Mouse (Mus musculus): Measurements from ENCODE around the gene Lhx8. TPM values are rescaled to one million over a fixed set of nuclear protein-coding genes. Genes with fewer than 3 reads are reported as not detected.

Lhx8 gene
- polyA plus RNA-seq, 1 experiment from 2014 or later = 25.0 TPM

DNA sequence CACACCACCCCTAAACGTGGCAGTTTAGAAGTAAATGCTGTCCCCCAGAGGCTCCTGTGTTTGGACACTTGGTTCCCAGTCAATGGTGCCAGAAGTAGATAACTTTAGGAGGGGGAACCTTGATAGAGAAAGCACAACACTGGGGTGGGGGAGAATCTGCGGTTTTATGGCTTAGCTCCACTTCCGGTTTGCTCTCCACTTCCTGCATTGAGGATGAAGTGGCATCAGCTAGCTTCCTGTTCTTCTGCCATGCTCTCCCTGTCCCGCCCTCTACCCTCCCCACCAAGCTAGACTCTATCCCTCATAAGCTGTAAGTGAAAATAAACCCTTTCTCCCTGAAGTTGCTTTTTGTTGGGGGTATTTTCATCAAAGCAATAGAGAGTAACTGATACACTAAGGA is 29.4 kb downstream of the Lhx8 start:
- no peak overlapping the region for H3K4me2 ChIP-seq
- no peak overlapping the region for H3K9ac ChIP-seq
- H3K9me3 ChIP-seq = no peaks in the 10 kb centered on the region
- WGBS = 77% methylated on average over 4 of the region's 4 CpGs
- no peak overlapping the region for H3K4me3 ChIP-seq (replicated peaks)
- H3K36me3 ChIP-seq (replicated peaks) = no peaks in the 10 kb centered on the region
- H3K27ac ChIP-seq = no peak overlapping the region
- H3K27me3 ChIP-seq = no peaks in the 10 kb centered on the region
- ATAC-seq (ENCODE audit: low FRiP score) = no peak
- no peaks in the 10 kb centered on the region for H3K4me1 ChIP-seq

DNA sequence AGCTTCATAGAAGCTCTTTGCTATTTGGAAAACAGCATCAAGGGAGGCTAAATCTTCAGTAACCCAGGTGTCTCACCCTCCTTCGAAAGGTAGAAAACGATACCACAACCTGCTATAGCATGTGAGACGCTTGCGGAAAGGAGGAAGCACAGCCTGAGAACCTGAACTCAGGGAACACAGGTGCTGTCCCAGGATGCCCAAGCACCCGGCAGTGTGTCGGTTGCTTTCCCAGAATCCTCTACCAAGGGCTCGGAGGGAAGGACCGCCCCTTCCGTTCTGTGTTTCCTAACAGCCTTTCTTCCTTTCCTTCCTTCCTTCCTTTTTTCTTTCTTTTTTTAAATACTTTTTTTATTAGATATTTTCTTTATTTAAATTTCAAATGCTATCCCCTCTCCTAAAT is 30.5 kb downstream of the Lhx8 start:
- Histone ChIP-seq H3K9ac (no peak overlapping the region), H3K9me3 (no peaks in the 10 kb centered on the region), H3K27ac (no peak overlapping the region), H3K4me2 (no peak overlapping the region), H3K27me3 (no peaks in the 10 kb centered on the region), H3K4me3 (replicated peaks) (no peak overlapping the region), H3K36me3 (replicated peaks) (no peaks in the 10 kb centered on the region), H3K4me1 (no peaks in the 10 kb centered on the region)
- 91% methylated on average over 9 of the region's 9 CpGs for WGBS
- no peak for ATAC-seq (ENCODE audit: low FRiP score)

DNA sequence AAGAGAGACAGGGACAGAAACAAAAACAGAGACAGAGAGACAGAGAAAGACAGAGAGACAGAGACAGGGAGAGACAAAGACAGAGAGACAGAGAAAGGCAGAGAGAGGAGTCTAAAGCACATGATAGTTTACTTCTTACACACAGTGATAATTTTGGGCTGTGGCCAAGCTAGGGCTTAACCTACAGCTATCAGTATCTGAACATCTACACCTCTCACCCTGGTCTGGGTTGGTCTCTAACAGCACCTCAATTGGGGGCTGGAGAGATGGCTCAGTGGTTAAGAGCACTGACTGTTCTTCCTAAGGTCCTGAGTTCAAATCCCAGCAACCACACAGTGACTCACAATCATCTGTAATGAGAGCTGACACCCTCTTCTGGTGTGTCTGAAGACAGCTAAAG is 32.0 kb downstream of the Lhx8 start:
- Histone ChIP-seq H3K4me3 (replicated peaks) (no peak overlapping the region), H3K27me3 (no peaks in the 10 kb centered on the region), H3K36me3 (replicated peaks) (no peaks in the 10 kb centered on the region), H3K4me1 (no peaks in the 10 kb centered on the region), H3K9me3 (no peaks in the 10 kb centered on the region), H3K4me2 (no peak overlapping the region), H3K27ac (no peak overlapping the region), H3K9ac (no peak overlapping the region)
- no peak for ATAC-seq (ENCODE audit: low FRiP score)

DNA sequence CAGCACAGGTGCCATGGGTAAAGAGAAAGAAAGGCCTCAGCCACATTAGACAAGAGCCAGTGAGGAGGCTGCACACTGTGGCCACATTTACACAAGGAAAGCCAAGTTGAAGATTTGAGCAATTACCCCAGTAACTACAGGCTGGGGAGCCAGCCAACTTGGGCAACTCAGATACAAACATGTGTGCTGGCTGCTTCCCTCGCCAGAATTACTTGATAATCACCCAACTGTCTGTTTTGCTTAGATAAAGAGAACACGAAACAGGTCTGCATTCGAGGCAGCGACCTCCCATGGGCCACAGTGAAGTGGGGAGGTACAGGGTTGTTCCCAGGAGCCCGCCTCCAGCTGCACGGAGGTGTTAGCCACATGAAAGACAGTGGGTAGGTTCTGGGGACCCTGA is 33.0 kb downstream of the Lhx8 start:
- H3K27me3 ChIP-seq = no peaks in the 10 kb centered on the region
- no peaks in the 10 kb centered on the region for H3K9me3 ChIP-seq
- H3K4me1 ChIP-seq = no peaks in the 10 kb centered on the region
- 72% methylated on average over 6 of the region's 6 CpGs for WGBS
- no peak overlapping the region for H3K27ac ChIP-seq
- H3K9ac ChIP-seq = no peak overlapping the region
- H3K4me2 ChIP-seq = no peak overlapping the region
- no peak for ATAC-seq (ENCODE audit: low FRiP score)
- H3K4me3 ChIP-seq (replicated peaks) = no peak overlapping the region
- H3K36me3 ChIP-seq (replicated peaks) = no peaks in the 10 kb centered on the region

DNA sequence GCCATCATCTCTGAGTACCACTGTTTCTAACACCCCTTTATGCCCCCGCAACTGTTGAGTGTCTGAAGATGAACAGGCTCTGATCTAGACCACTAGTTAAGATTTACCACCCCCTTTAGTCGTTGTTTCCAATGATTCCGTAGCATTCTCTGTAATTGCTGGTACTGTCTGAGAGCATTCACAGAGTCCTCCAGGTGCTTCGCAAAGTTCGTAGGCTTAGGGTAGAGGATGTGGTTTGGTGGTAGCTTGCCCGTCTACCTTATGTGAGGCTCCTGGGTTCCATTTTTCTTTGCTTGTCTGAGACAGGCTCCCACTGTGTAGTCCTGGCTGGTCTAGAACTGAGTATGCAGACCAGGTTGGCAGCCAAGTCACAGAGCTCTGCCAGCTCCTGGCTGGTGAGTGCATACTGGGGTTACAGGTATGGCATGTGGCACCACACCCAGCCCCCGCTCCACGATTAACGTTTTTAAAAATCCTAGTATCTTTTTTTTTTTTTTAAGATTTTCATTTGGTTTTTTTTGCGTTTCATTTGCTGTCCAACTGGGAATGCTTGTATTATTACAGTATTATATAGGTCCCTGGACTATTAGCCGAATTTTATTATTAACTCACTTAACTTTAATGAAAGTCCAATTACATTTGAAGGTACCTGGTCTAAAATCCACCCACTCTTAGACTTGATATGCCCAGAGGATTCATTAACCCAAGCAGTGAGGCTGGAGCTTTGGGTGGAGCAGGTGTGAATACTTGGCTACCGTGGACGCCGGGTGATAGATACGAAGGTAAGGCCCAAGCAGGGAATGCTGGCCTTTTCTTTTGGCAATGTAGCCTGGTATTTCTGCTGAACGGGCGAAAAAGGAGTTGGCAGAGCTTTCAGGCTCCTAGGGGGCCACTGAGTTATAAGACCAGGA is 35.3 kb downstream of the Lhx8 start:
- no peaks in the 10 kb centered on the region for H3K4me1 ChIP-seq
- H3K9ac ChIP-seq = no peak overlapping the region
- no peak for ATAC-seq (ENCODE audit: low FRiP score)
- WGBS = 96% methylated on average over 17 of the region's 17 CpGs
- H3K4me2 ChIP-seq = no peak overlapping the region
- H3K36me3 ChIP-seq (replicated peaks) = no peaks in the 10 kb centered on the region
- H3K27ac ChIP-seq = no peak overlapping the region
- H3K4me3 ChIP-seq (replicated peaks) = no peak overlapping the region
- H3K27me3 ChIP-seq = peaks cover 3% of the 10 kb centered on the region; the same call in 1 of the 2 replicates
- H3K9me3 ChIP-seq = no peaks in the 10 kb centered on the region

DNA sequence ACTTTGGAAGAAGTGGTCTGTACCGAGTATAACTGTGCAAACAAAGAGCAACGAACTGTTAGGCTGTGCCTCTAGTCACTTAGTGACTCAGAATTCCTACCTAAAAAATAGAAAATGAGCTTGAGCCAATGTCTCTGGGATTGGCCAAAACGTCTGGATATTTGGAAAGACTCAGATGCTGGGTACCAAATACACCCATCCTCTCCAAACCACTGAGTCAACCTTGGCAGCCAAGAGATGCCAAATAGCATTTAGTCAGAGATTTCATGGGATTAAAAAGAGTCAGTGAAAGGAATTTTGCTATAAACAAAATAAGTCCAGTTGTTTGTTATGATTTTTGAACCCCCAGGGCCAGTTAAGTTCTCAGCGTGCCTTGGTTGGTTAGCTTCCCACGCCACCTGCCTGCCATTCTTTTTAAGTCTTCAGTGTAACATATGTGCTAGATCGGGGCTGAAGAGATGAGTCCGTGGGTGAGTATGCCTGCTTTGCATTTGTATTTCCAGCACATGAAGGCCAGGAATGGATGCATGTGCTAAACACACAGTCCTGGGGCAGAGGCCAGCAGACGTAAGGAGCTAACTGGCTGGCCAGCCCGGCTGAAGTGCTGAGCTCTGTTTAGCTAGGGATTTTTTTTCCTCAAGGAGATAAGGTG is 36.5 kb downstream of the Lhx8 start:
- Histone ChIP-seq H3K4me2 (no peak overlapping the region), H3K27me3 (peaks cover 3% of the 10 kb centered on the region; the same call in 1 of the 2 replicates), H3K27ac (no peak overlapping the region), H3K4me3 (replicated peaks) (no peak overlapping the region), H3K9ac (no peak overlapping the region), H3K4me1 (no peaks in the 10 kb centered on the region), H3K36me3 (replicated peaks) (no peaks in the 10 kb centered on the region), H3K9me3 (no peaks in the 10 kb centered on the region)
- 83% methylated on average over 9 of the region's 9 CpGs for WGBS
- ATAC-seq (ENCODE audit: low FRiP score) = no peak

DNA sequence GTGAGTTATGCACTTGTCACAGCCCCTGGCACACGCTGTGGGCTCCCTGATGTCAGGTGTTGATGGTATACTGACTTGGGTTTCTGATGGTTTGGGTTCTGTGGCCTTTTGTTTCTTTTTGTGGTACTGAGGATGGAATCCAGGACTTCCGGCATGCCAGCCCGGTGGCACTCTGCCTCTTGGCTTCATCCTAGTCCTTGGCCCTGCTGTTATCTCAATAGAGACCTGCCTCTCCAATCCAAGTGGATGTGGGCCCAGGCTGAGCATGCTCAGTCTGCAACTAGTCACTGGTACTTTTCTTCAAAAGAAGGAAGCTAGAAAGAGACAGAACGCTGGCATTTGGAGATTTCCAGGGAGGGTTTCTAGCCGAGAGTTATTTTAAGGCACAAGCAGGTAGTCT is 38.3 kb downstream of the Lhx8 start:
- Histone ChIP-seq H3K4me2 (no peak overlapping the region), H3K4me3 (replicated peaks) (no peak overlapping the region), H3K27me3 (peaks cover 8% of the 10 kb centered on the region; the same call in 1 of the 2 replicates), H3K4me1 (no peaks in the 10 kb centered on the region), H3K9me3 (no peaks in the 10 kb centered on the region), H3K9ac (no peak overlapping the region), H3K36me3 (replicated peaks) (no peaks in the 10 kb centered on the region), H3K27ac (no peak overlapping the region)
- 81% methylated on average over 5 of the region's 5 CpGs for WGBS
- no peak for ATAC-seq (ENCODE audit: low FRiP score)

DNA sequence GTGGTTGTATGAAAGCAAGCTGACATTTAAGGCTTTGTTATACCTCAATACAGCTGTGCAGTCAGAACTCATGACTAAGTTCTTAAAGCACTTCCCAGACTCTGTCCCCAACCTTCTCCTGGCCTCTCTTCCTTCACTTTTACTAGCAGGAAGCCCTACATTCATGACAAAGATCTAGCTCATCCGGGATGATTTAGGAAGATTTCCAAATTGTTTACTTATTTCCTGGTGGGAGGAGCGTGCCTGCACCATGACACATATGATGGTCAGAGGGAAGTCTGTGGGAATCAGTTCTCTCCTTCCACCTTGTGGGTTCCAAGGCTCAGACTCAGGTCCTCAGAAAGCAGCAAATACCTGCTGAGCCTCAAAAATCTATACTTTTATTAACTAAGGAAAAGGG is 40.1 kb downstream of the Lhx8 start:
- no peaks in the 10 kb centered on the region for H3K4me1 ChIP-seq
- no peak overlapping the region for H3K4me3 ChIP-seq (replicated peaks)
- no peak overlapping the region for H3K27ac ChIP-seq
- H3K9me3 ChIP-seq = no peaks in the 10 kb centered on the region
- H3K9ac ChIP-seq = no peak overlapping the region
- H3K36me3 ChIP-seq (replicated peaks) = no peaks in the 10 kb centered on the region
- no peak for ATAC-seq (ENCODE audit: low FRiP score)
- H3K27me3 ChIP-seq = peaks cover 8% of the 10 kb centered on the region; the same call in 1 of the 2 replicates
- H3K4me2 ChIP-seq = no peak overlapping the region
- 92% methylated on average over 2 of the region's 2 CpGs for WGBS

DNA sequence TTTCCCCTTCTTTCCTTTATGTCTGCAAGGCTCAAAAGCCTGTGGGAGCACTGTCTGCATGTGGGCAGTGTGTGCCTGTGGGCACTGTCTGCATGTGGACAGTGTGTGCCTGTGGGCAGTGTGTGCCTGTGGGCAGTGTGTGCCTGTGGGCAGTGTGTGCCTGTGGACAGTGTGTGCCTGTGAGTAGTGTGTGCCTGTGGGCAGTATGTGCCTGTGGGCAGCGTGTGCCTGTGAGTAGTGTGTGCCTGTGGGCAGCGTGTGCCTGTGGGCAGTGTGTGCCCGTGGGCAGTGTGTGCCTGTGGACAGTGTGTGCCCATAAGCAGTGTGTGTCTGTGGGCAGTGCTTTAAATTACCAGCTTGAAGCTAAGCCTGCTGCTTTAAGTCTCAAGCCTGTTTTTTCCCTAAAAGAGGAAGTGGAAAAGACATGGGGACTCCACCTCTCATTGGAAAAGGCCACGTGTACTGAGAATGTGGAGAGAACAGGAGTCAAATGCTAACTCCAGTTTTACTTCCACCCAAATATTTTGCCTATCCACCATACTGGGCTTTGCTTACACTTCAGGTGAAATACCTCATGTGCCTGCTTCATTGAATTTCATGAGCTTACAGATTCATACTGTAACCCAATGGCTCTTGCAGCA is 41.9 kb downstream of the Lhx8 start:
- H3K36me3 ChIP-seq (replicated peaks) = no peaks in the 10 kb centered on the region
- no peaks in the 10 kb centered on the region for H3K9me3 ChIP-seq
- H3K4me2 ChIP-seq = no peak overlapping the region
- ATAC-seq (ENCODE audit: low FRiP score) = no peak
- H3K4me1 ChIP-seq = no peaks in the 10 kb centered on the region
- H3K27me3 ChIP-seq = peaks cover 8% of the 10 kb centered on the region; the same call in 1 of the 2 replicates
- H3K4me3 ChIP-seq (replicated peaks) = no peak overlapping the region
- no peak overlapping the region for H3K9ac ChIP-seq
- H3K27ac ChIP-seq = no peak overlapping the region
- 80% methylated on average over 4 of the region's 4 CpGs for WGBS

DNA sequence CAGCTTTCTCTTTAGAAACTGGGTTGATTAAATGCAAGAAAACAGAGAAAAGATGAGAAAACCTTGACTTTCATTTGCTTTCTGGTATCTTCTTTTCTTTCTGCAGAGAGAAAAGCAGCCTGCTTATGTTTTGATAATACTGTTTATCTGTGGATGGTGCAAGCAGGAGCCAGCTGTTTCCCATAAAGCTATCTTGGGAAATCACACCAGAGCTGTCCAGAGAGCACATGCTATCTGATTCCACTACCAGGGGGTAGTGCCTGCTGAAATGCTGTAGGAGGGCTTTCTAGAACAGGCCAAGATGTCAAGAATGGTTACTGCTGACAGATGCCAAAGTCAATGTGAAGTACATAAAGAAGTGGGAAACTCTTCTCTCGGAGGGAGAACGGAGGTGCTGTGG is 43.2 kb downstream of the Lhx8 start:
- Histone ChIP-seq H3K4me1 (no peaks in the 10 kb centered on the region), H3K27me3 (peaks cover 6% of the 10 kb centered on the region; the same call in 1 of the 2 replicates), H3K9me3 (no peaks in the 10 kb centered on the region), H3K4me2 (no peak overlapping the region), H3K36me3 (replicated peaks) (no peaks in the 10 kb centered on the region), H3K9ac (no peak overlapping the region), H3K27ac (no peak overlapping the region), H3K4me3 (replicated peaks) (no peak overlapping the region)
- WGBS = 92% methylated on average over 2 of the region's 2 CpGs
- no peak for ATAC-seq (ENCODE audit: low FRiP score)

DNA sequence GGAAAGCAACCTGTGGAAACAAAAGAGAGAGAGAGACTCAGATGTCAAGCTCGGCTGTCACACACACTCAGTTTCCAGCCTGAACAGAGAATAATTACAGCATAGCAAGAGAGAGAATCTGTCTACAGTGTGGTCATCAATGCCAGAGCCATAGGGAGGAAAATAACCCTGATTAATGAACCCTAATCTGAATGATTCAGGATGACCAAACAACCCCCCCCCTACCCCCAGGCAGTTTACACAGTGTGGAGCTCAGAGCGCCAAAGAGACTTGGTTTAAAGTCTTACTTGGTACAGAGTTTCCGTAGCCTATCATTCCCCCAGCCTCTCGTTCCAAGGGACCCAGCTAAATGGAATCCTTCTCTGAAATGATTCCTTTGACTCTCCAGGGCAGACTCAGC is 45.1 kb downstream of the Lhx8 start:
- H3K9me3 ChIP-seq = no peaks in the 10 kb centered on the region
- no peaks in the 10 kb centered on the region for H3K36me3 ChIP-seq (replicated peaks)
- no peak overlapping the region for H3K4me2 ChIP-seq
- peaks cover 4% of the 10 kb centered on the region; the same call in 1 of the 2 replicates for H3K27me3 ChIP-seq
- no peaks in the 10 kb centered on the region for H3K4me1 ChIP-seq
- no peak overlapping the region for H3K27ac ChIP-seq
- H3K4me3 ChIP-seq (replicated peaks) = no peak overlapping the region
- ATAC-seq (ENCODE audit: low FRiP score) = no peak
- WGBS = 58% methylated on average over 4 of the region's 4 CpGs
- H3K9ac ChIP-seq = no peak overlapping the region

DNA sequence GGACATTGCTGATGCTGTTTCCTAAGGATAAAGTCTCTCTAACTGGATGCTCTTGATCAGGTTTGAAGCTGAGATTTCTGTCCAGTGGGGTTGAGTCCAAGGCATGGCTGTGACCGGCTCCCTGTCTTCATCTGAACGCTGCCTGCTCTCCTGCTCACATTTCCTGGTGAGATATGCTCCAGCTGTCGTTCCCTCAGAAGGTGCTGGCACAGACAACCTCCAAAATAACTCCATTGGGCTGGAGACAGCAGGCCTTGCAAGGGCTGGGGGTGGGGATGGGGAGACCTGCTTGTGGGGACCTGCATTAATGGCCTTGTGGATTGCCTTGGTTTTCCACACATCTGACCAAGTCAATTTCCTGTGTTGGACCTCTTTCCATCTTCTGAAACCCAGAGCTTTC is 46.2 kb downstream of the Lhx8 start:
- Histone ChIP-seq H3K4me1 (no peaks in the 10 kb centered on the region), H3K4me2 (no peak overlapping the region), H3K9me3 (no peaks in the 10 kb centered on the region), H3K27ac (no peak overlapping the region), H3K27me3 (peaks cover 4% of the 10 kb centered on the region; the same call in 1 of the 2 replicates), H3K4me3 (replicated peaks) (no peak overlapping the region), H3K36me3 (replicated peaks) (no peaks in the 10 kb centered on the region), H3K9ac (no peak overlapping the region)
- WGBS = 88% methylated on average over 3 of the region's 3 CpGs
- no peak for ATAC-seq (ENCODE audit: low FRiP score)

Measured in forebrain, embryonic 12.5 days (tissue).